Mouse (Mus musculus): ENCODE data around the gene Ddb1. TPM values are rescaled to one million over a fixed set of nuclear protein-coding genes. Genes with fewer than 3 reads are reported as not detected.

Gene Ddb1
- total RNA-seq, 1 experiment from 2014 or later = 377 TPM

DNA sequence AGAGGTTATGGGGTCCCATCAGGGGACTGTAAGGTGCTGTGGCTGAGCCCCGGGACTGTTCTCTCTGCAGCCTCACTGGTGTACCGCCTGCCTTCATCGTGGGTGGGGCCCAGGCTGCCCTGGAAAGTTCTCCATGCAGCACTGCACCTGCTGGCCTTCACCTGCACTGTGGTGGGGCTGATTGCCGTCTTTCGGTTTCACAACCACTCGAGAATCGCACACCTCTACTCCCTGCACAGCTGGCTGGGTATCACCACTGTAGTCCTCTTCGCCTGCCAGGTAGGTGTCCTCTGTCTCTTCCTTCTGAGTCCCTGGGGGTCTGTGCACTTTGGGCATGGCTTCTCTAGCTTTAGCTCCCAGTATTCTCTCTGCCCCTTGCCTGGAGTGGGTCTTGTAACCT, 20.0 kb upstream of the Ddb1 start:
- no peak for ATAC-seq (replicated peaks in 1 of 2; ENCODE audit: insufficient read depth in 1 of 2, low FRiP score in 2 of 2, low TSS enrichment in 1 of 2, low read depth in 1 of 2, poor library complexity in 2 of 2, severe bottlenecking in 2 of 2)

DNA sequence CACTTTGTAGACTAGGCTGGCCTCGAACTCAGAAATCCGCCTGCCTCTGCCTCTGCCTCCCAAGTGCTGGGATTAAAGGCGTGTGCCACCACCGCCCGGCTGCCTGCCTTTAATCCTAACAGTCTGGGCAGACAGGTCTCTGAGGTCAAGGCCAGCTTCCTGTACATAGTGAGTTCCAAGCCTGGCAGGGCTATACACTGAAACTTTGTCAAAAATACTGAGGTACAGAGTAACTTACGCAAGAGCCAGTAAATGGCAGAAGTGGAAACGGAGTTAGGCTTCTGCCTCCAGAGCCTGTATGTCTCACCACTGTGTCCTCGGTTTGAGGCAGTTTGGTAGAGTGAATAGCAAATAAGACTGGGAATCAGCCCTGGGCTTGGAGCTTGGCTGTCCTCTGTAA, 17.9 kb upstream of the Ddb1 start:
- ATAC-seq (replicated peaks in 1 of 2; ENCODE audit: insufficient read depth in 1 of 2, low FRiP score in 2 of 2, low TSS enrichment in 1 of 2, low read depth in 1 of 2, poor library complexity in 2 of 2, severe bottlenecking in 2 of 2) = no peak

DNA sequence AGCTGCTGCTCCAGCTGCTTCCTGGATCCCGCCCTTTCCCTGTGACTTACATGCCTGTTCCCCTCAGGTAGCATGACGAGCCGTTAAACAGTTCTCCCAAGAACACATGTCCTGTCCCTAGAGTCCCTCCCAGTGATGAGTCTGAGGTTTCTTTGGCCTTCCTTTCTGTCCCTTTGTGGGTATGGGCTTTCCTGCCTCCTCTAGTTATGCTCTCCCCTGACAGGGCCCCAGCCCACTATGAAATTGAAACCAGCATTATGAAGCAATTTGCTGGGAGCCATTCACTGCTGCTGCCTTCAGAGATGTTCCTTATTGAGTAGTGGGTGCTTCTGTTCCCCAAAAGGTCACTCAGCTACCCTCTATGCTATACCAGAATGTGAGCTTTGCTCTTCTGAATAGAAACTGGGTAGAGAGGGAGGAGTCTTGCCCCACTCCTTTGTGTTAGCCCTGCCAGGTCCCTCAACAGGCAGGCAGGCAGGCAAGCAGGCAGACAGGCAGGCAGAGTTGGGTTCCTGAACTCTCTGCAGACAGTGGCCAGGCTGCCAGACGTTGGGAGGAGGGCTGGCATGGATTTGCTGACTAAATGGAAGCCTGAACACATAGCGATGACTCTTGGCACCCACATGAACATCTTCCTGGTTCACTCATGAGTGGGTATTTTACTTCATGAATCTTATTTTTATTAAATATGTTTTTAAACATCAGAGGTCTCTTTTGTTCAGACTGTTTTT, 15.8 kb upstream of the Ddb1 start:
- ATAC-seq (replicated peaks in 1 of 2; ENCODE audit: insufficient read depth in 1 of 2, low FRiP score in 2 of 2, low TSS enrichment in 1 of 2, low read depth in 1 of 2, poor library complexity in 2 of 2, severe bottlenecking in 2 of 2) = peak; percentile 77 to 80

DNA sequence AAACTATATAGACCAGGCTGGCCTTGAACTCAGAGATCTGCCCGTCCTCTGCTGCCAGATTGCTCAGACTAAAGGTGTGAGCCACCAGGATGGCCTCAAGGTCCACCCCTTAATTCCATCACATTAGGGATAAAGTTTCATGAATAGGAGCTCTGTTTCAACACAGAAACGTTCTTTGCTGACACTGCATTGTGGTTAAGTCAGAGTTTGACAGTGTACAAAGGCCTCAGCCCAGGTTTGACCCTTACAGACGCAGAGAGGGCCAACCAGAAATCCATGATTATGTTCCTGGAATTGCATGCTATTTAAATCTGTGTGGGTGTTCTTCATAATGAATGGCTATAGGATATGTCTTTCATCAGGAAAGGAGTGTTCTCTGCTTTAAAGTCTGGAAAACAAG, 14.8 kb upstream of the Ddb1 start:
- ATAC-seq (replicated peaks in 1 of 2; ENCODE audit: insufficient read depth in 1 of 2, low FRiP score in 2 of 2, low TSS enrichment in 1 of 2, low read depth in 1 of 2, poor library complexity in 2 of 2, severe bottlenecking in 2 of 2) = no peak

DNA sequence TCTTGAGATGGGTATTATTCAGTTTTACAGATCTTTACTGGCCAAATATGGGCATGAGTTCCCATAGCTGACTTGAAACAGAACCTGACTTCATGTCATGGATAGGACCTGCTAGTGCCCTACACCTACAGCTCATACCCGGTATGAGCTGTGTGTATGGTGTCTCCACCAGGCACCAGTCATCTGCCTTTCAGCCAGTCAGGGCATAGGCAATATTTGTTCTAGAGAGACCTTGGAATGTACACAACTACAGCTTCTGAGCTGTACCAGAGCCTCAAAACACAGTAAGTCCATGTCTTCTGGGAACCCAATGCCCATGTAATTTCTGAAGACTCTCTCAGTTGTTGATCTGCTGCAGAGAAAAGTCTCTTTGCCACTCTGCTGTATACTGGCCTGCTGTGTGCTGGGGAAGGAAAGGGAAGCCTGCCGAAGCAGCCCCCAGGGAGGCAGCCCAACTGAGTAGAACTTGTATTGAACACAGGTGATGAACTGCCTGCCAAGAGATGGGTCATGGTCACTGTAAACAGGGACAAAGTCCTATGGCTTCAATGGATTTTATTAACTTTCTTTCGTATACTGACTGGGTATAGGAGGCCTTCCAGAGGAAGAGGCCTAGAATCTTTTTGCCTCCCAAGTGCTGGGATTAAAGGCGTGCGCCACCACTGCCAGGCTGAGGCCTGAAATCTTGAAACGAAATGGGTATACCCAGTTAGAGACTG, 13.3 kb upstream of the Ddb1 start:
- no peak for ATAC-seq (replicated peaks in 1 of 2; ENCODE audit: insufficient read depth in 1 of 2, low FRiP score in 2 of 2, low TSS enrichment in 1 of 2, low read depth in 1 of 2, poor library complexity in 2 of 2, severe bottlenecking in 2 of 2)

DNA sequence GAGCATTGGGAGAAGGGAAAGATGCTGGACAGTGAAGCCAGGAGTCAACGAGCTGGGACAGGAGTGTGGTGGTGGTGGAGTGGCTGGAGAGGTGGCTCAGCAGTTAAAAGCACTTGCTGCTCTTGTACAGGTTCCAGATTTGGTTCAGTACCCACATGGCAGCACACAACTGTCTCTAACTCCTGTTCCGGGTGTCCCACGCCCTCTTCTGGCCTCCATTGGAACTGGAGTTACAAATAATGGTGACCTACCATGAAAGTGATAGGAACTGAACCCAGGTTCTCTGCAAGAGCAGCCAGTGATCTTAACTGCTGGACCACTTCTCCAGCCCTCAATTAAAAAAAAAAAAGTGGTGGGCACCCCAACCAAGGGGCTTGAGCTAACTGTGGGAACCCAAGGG, 6.9 kb upstream of the Ddb1 start:
- ATAC-seq (replicated peaks in 1 of 2; ENCODE audit: insufficient read depth in 1 of 2, low FRiP score in 2 of 2, low TSS enrichment in 1 of 2, low read depth in 1 of 2, poor library complexity in 2 of 2, severe bottlenecking in 2 of 2) = no peak

DNA sequence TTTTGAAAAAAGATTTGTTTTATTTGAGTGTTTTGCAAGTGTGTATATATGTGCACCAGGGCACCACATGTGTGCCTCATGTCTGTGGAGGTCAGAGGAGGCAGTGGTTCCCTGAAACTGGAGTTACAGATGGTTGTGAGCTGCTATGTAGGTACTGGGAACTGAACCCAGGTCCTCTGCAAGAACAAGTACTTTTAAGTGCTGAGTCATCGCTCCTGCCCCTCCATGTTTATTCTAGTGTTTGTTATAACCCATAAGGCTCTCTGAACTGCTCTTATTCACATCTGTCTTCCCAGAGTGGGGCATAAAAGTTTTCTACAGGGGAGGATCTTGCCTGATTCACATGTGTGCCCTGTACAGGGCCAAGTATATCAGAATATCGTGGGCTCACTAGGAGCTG, 5.5 kb upstream of the Ddb1 start:
- ATAC-seq (replicated peaks in 1 of 2; ENCODE audit: insufficient read depth in 1 of 2, low FRiP score in 2 of 2, low TSS enrichment in 1 of 2, low read depth in 1 of 2, poor library complexity in 2 of 2, severe bottlenecking in 2 of 2) = no peak

DNA sequence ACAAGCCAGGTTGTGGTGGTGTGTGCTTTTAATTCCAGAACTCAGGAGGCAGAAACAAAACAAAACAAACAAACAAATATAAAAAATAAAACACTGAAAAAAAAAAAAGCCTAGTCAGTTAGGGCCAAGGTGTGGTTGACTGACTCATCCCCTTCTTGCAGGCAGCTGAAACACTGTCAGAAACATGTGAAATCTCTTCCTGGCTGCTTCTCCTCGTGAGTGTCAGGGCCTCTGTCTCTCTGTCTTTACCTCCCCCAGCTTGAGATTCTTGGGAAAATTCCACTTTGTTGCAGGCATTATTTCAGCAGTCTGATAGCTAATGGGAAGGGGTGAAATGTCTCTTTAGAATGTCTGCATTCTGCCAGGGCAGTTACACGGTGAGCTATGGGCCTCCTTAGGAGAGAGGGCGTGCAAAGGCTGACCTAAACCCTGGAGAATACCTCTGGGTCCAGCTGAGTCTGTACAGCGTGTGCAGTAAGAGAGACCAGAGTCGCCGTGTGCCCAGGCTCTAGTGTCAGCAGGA, 2.8 kb upstream of the Ddb1 start:
- ATAC-seq (replicated peaks in 1 of 2; ENCODE audit: insufficient read depth in 1 of 2, low FRiP score in 2 of 2, low TSS enrichment in 1 of 2, low read depth in 1 of 2, poor library complexity in 2 of 2, severe bottlenecking in 2 of 2) = 0 out of 4 replicates have a peak, but pooled peaks of 1 of the 2 experiments have one; percentile 2

DNA sequence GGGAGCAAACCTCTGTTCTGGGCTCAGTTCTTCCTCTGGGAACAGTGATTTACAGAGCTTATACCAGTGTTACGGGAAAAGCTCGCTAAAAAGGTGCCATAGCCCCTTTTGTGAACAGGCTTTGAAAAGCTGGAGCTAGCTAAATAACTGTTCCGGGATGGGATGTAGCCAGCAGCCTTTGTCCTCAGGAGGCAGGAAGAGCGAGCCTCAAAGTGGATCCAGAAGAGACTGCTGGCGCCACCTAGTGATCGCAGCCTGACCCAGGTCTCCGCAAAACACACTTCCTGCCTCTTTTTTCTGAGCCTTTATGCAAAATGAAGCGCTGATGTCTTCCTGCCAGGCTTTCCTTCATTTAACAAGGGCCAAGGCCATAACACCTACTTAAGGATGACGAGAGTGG, 2.3 kb upstream of the Ddb1 start:
- peak; percentile 51 to 54 for ATAC-seq (replicated peaks in 1 of 2; ENCODE audit: insufficient read depth in 1 of 2, low FRiP score in 2 of 2, low TSS enrichment in 1 of 2, low read depth in 1 of 2, poor library complexity in 2 of 2, severe bottlenecking in 2 of 2)

DNA sequence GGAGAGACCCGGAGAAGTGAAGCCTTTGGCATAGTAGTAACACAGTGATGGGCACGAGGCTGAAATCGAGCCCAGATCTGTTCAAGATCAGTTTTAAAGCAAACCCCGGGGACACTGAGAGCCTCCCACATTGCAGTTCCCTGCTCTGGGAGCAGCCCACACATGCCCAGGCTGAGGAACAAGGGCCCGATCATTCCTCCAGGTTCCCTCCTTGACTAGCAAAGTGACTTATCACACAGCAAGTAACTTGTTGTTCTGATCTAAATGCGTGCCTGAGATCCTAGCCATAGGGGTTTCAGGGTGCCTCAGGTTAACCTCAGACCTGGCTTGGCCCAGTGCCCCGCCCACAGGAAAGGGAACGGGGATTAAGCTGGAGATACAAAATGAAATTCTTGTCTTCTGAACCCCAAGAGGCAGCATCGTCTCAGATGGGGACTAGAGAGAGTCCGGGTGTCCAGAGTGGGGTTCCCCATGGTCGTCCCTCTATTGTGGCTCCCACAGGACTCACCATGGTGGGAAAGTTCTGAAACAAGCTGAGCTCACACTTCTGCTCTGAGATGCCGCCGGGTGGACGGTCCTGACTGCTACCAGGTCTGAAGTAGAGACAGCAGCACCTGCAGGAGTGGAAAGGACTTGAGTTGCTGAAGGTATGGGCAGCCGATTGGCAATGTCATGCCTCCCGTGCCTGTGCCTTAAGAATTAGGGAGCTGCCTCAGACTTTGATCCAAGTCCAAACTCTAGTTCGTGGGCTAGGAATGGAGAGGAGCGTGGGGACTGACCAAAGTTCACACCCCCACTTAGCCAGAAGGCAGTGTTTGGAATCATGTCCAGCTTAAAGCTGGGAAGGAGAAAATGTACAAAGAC, 1.2 kb upstream of the Ddb1 start:
- ATAC-seq (replicated peaks in 1 of 2; ENCODE audit: insufficient read depth in 1 of 2, low FRiP score in 2 of 2, low TSS enrichment in 1 of 2, low read depth in 1 of 2, poor library complexity in 2 of 2, severe bottlenecking in 2 of 2) = no peak

DNA sequence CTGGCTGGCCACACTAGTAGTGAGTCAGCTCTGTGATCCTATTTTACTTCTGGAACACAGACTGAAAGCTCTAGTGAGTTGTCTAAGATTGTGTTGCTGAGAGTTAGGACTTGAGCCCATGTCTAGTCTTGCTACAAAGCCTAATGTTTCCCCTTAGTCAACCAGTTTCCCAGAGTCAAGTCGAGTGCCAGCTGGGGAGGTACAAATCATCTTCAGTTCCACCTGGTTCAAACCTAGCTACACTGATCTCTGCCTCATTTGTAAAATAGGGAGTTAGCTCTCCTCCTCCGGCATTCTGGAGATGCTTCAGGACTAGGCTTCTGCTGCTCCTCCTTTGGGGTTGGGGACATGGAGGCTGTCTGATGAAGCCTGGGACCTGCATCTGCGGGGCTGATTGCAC, 593 bp upstream of the Ddb1 start:
- no peak for ATAC-seq (replicated peaks in 1 of 2; ENCODE audit: insufficient read depth in 1 of 2, low FRiP score in 2 of 2, low TSS enrichment in 1 of 2, low read depth in 1 of 2, poor library complexity in 2 of 2, severe bottlenecking in 2 of 2)

DNA sequence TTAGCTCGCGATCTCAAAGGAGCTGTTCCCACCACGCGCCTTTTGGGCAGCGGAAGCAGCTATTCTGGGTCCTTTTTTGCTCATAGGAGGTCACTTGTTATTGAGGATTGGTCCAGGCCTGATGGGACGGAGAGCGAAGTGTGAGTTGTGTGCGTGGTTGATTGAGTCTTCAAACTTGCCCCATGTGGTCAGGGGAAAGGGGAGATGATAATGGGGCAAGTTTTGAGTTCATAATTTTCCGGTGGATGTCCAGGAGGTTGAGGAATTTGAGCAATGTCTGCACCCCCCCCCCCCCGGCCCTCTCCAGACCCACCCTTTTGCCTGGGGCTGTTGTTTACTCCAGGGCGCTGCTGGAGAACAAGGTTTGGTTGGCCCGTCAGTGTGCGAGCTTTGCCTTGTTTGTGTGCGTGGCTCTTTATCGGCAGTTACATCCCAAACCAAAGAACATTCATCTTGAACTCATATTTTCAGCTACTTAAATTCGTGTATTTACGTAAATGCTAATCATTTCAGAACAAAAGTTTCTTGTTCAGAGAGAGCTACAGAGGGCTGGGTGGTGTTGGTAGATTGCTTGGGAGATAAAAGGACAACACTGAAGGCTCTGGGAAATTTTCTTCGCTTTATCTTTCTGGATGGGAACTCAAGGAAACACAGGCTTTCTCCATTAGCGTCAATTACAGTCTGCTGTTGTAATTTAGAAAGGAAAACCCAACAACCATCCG, 935 bp downstream of the Ddb1 start:
- ATAC-seq (replicated peaks in 1 of 2; ENCODE audit: insufficient read depth in 1 of 2, low FRiP score in 2 of 2, low TSS enrichment in 1 of 2, low read depth in 1 of 2, poor library complexity in 2 of 2, severe bottlenecking in 2 of 2) = no peak

DNA sequence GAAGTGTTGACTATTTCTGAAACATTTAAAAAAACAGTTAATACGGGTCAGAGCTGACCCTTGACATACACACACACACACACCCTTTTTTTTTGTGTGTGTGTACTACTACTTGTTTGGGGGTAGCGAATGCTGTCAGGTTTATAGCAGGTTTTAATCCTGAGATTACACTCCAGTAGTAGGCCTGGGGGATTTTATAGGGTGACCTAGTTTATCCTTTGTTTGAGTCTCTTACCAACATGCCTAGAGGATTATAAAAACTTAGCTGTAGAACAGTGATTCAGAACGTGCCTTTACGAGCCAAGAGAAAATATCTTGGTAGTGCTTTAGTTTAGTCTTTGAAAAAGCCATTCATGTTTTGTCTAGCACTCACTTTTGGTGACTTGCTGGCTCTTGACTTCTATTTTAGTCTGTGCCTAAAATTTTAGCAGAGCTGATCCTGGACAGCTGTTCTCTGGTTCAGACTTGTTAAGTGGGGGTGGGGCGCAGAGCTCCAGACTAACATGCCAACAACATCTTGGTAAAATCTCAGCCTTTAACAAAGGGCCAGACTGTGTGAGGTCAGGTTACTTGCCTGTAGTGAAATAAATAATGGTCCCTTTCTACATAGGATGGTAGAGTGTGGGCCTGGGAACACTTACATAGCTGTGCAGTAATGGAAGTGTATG, 3.6 kb downstream of the Ddb1 start:
- no peak for ATAC-seq (replicated peaks in 1 of 2; ENCODE audit: insufficient read depth in 1 of 2, low FRiP score in 2 of 2, low TSS enrichment in 1 of 2, low read depth in 1 of 2, poor library complexity in 2 of 2, severe bottlenecking in 2 of 2)

DNA sequence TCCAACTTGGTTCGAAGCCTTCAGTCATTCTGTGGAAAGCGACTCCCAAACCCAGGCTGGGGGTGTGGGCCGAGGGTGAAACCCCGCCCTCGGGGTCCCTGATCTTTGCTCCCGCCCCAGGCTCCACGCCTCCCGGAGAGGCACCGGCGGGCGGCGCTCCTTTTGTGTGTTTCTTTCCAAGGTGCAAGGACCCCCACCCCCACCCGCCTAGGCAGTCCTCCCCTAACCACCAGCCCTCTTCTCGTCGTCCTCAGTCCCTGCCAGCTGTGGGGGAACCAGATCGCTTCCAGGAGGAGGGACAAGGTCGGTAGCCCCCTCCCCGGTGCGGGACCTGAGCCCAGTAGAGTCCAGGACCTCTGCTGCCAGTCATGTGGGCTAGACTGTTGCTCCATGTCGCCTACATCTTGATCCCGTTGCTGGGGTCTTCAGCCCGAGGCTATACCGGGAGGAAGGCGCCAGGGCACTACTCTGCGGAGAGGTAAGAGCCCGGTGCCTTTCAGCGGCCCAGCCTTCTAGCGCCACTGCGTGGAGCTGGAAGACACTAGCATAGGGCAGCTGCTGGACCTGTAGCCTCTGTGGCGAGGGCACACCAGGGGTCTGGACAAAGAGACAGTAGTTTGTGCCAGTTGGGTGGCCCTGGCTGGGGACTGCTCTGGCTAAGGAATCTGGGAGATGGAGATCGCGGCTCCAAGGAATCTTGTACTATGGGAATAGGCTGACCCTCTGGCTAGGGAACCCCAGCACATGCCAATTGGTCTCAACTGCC, 29.2 kb downstream of the Ddb1 start, which contains the start of gene Vwce:
Gene Vwce (plus strand): TSS at position 108 of the 766 bp plus-strand sequence.
- ATAC-seq (replicated peaks in 1 of 2; ENCODE audit: insufficient read depth in 1 of 2, low FRiP score in 2 of 2, low TSS enrichment in 1 of 2, low read depth in 1 of 2, poor library complexity in 2 of 2, severe bottlenecking in 2 of 2) = peak; percentile 70 to 77

DNA sequence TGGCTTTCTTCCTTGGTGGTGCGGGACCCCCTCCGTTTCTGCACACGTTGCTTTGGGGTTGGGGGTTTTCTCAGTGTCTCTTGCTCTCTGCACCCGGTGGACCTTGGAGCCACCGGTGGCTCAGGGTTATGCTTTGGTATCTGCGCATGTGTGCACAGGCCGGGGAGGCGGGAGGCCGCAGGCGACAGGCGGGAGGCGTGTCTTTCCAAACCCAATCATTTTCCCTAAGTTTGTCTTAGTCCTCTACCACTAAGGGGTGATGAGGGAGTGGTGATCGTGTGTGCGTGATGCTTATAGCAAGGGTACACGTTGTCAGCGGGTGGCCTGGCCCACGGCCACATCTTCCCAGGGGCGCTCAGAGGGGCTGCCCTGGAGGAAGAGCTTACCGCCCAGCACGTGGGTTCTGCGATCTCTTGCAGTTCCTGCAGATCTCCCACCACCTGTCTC, 29.8 kb downstream of the Ddb1 start:
- ATAC-seq (replicated peaks in 1 of 2; ENCODE audit: insufficient read depth in 1 of 2, low FRiP score in 2 of 2, low TSS enrichment in 1 of 2, low read depth in 1 of 2, poor library complexity in 2 of 2, severe bottlenecking in 2 of 2) = peak; percentile 60 to 78

DNA sequence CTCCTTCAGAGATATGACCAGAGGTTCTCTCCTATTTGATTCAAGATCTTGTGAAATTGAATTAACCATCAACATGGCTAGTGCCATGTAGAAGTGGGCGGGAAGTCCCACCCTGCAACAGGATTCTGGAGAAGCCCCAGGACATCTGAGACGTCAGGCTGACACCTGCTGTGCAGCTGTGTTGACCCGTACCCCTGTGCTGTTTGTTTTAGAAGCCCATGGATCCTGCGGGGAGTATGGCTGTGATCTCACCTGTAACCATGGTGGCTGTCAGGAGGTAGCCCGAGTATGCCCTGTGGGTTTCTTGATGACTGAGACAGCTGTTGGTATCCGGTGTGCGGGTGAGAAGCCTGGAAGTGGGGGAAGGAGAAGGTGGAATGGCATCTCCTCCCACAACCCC, 32.7 kb downstream of the Ddb1 start:
- no peak for ATAC-seq (replicated peaks in 1 of 2; ENCODE audit: insufficient read depth in 1 of 2, low FRiP score in 2 of 2, low TSS enrichment in 1 of 2, low read depth in 1 of 2, poor library complexity in 2 of 2, severe bottlenecking in 2 of 2)

Data from hematopoietic stem cell, adult 5-6 weeks (primary cell).